Mouse (Mus musculus) cerebellum, adult 11 months (tissue): ENCODE data around the gene Tef.

Experiments
- DNase-seq: peaks from one replicate; pipeline ENCODE4 v3.0.0; 2022

Gene Tef

GRCm38 (mm10) chr15:81800391-81800790 is 1.8 kb upstream of the Tef start:
- no peak for DNase-seq

GRCm38 (mm10) chr15:81802941-81803351 is 725 bp downstream of the Tef start:
- peak; percentile 85 for DNase-seq

GRCm38 (mm10) chr15:81803425-81803951 is 1.3 kb downstream of the Tef start:
- no peak for DNase-seq

GRCm38 (mm10) chr15:81804172-81804571 is 2.0 kb downstream of the Tef start:
- DNase-seq = no peak

- no peak for DNase-seq
Measured at GRCm38 (mm10) chr15:81804883-81805282, 2.7 kb downstream of the Tef start.

- DNase-seq = no peak
Measured at GRCm38 (mm10) chr15:81805624-81806023, 3.4 kb downstream of the Tef start.

- DNase-seq = no peak
Measured at GRCm38 (mm10) chr15:81806621-81807404, 4.6 kb downstream of the Tef start.

GRCm38 (mm10) chr15:81808799-81809198 is 6.6 kb downstream of the Tef start:
- DNase-seq = no peak

- no peak for DNase-seq
Measured at GRCm38 (mm10) chr15:81809550-81809949, 7.3 kb downstream of the Tef start.

- DNase-seq = peak; percentile 83
Measured at GRCm38 (mm10) chr15:81810150-81810549, 7.9 kb downstream of the Tef start.

- DNase-seq = peak; percentile 98
Measured at GRCm38 (mm10) chr15:81810671-81811598, 8.7 kb downstream of the Tef start.

GRCm38 (mm10) chr15:81811599-81811996 is 9.4 kb downstream of the Tef start:
- no peak for DNase-seq

GRCm38 (mm10) chr15:81812287-81812686 is 10.1 kb downstream of the Tef start:
- DNase-seq = no peak

- DNase-seq = no peak
Measured at GRCm38 (mm10) chr15:81812696-81813631, 10.7 kb downstream of the Tef start.

- DNase-seq = no peak
Measured at GRCm38 (mm10) chr15:81813986-81814705, 11.9 kb downstream of the Tef start.

- DNase-seq = peak; percentile 49
Measured at GRCm38 (mm10) chr15:81814716-81815370, 12.6 kb downstream of the Tef start.

- no peak for DNase-seq
Measured at GRCm38 (mm10) chr15:81818404-81818803, 16.2 kb downstream of the Tef start.

GRCm38 (mm10) chr15:81822631-81823030 is 20.4 kb downstream of the Tef start:
- DNase-seq = no peak

- no peak for DNase-seq
Measured at GRCm38 (mm10) chr15:81824832-81825231, 22.6 kb downstream of the Tef start.

GRCm38 (mm10) chr15:81828426-81829207 is 26.4 kb downstream of the Tef start:
- DNase-seq = no peak
